In genomic region chr5:135641028-135641427, GRCm38 (mm10) we compare ENCODE assay signal across 22 mouse cellular contexts.
"Had no signal": no experiment of that assay in that cellular context is flagged by ENCODE, and none has a peak within 500 bp of the region (broad histone marks: within the 10 kb centered on the region; RNA-seq: fewer than 3 reads in every experiment).

No protein-coding gene starts in this region.

- H3K4me1 ChIP-seq: heart, embryonic 10.5 days; heart, embryonic 12.5 days; hindbrain, embryonic 13.5 days; hindbrain, embryonic 15.5 days; kidney, embryonic 15.5 days; limb, embryonic 13.5 days; limb, embryonic 15.5 days had no signal

- H3K27ac ChIP-seq: heart, embryonic 10.5 days; hindbrain, embryonic 13.5 days; hindbrain, embryonic 15.5 days; hindbrain, postnatal 0 days; kidney, embryonic 15.5 days; kidney, postnatal 0 days; limb, embryonic 13.5 days; limb, embryonic 15.5 days had no signal

- DNase-seq: gastrocnemius, postnatal 25 days; heart, postnatal 10 days; heart, postnatal 36 days; kidney, adult 11 months; kidney, adult 2 months; kidney, adult 9 months; kidney, postnatal 14 days; kidney, postnatal 36 days; layer of hippocampus, adult 9-11 months; layer of hippocampus, postnatal 36 days; left cerebral cortex, postnatal 4 days; liver, embryonic 13.5 days had no signal

- H3K9me3 ChIP-seq: heart, embryonic 10.5 days; heart, embryonic 12.5 days; hindbrain, embryonic 13.5 days; hindbrain, embryonic 15.5 days; kidney, embryonic 15.5 days; limb, embryonic 13.5 days; limb, embryonic 15.5 days; liver, embryonic 13.5 days; liver, embryonic 15.5 days had no signal

- H3K4me3 ChIP-seq: heart, embryonic 10.5 days; heart, embryonic 12.5 days; hindbrain, embryonic 13.5 days; hindbrain, embryonic 15.5 days; kidney, embryonic 15.5 days; limb, embryonic 13.5 days; limb, embryonic 15.5 days; liver, embryonic 13.5 days; liver, embryonic 15.5 days had no signal

- H3K9ac ChIP-seq: heart, embryonic 12.5 days; hindbrain, embryonic 13.5 days; hindbrain, embryonic 15.5 days; kidney, embryonic 15.5 days; limb, embryonic 13.5 days; limb, embryonic 15.5 days; liver, embryonic 13.5 days; liver, embryonic 15.5 days had no signal

- H3K27me3 ChIP-seq: heart, embryonic 12.5 days; hindbrain, embryonic 13.5 days; hindbrain, embryonic 15.5 days; kidney, embryonic 15.5 days; limb, embryonic 13.5 days; limb, embryonic 15.5 days; liver, embryonic 13.5 days; liver, embryonic 15.5 days had no signal
